Mouse (Mus musculus): Measurements from ENCODE around the gene Asnsd1. TPM values are rescaled to one million over a fixed set of nuclear protein-coding genes. Genes with fewer than 3 reads are reported as not detected.
"Not testable (repeated sequence)": the region's sequence is repeated elsewhere in the genome, so short reads cannot be mapped to it uniquely, and the experiment has no call there.

Gene Asnsd1
- 17.1 and 17.7 TPM in 2 replicates for polyA plus RNA-seq (2012; rRNA removed)

DNA sequence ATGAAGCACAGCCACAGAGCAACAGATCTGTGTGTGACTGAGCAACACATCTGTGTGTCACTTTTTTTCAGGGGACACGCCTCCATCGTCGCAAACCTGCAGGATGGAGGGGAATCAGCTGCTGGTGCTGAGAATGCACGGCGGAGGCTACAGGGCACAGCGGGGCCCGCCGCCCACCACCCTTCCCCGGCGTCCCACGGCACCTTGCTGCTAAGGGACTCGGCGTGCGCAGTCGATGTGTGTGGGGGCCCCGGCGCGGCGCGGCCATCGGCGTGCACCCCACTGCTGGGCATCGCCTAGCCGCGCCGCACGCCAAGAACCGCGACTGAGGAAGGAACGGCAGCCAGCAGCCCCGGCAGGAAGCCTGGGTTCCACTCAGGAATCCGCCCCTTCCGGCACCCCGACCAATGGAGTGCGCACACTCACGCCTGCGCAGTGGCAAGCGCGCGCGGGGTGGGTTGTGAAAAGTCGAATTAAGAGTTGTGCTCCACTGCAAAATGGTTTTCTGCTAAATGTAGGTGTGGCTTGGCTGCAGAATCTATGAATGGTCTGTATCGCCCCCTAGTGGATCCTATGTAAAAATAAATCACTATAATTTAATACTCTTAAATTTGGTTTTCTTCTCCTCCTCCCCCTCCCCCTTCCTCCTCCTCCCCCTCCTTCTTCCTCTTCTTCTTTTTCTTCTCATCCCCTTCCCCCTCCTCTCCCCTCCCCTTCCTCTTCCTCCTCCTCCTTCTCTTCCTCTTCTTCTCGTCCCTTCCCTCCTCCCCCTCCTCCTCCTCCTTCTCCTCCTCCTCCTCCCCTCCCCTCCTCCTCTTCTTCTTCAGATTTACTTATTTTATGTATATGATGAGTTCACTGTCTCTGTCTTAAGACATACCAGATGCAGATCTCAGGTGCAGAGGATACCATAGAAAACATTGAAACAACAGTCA is at the start of gene Asnsd1, which contains the start of the genes Asdurf and Gm28551:
TSS of gene Asnsd1 (minus strand) at position 426 of the 935 bp plus-strand sequence.
TSS of gene Asdurf (minus strand) at position 293 of the 935 bp plus-strand sequence.
TSS of gene Gm28551 (minus strand) at position 341 of the 935 bp plus-strand sequence.
- peak; percentile 96 to 97 for DNase-seq
- TF ChIP-seq CTCF (IDR thresholded peaks at IDR 0.05; ENCODE audit: borderline replicate concordance, insufficient read depth, low read depth, low read length) (peak; percentile 17; the same call in 1 of the 2 replicates), POLR2A (IDR thresholded peaks at IDR 0.05; ENCODE audit: borderline replicate concordance, insufficient read depth, low read length) (peak; percentile 87)
- Histone ChIP-seq H3K4me1 (ENCODE audit: control insufficient read depth, insufficient read depth, low read length) (peaks cover 5% of the 10 kb centered on the region; the same call in 1 of the 2 replicates), H3K27me3 (ENCODE audit: control insufficient read depth, insufficient read depth, low read length) (no peaks in the 10 kb centered on the region), H3K4me3 (replicated peaks; ENCODE audit: insufficient read depth, low read depth, low read length) (peak within 1 kb of the TSS; percentile 74), H3K27ac (ENCODE audit: insufficient read depth, low read length) (peak within 1 kb of the TSS; percentile 72)
- under 1% methylated on average over 43 of the region's 44 CpGs for WGBS

DNA sequence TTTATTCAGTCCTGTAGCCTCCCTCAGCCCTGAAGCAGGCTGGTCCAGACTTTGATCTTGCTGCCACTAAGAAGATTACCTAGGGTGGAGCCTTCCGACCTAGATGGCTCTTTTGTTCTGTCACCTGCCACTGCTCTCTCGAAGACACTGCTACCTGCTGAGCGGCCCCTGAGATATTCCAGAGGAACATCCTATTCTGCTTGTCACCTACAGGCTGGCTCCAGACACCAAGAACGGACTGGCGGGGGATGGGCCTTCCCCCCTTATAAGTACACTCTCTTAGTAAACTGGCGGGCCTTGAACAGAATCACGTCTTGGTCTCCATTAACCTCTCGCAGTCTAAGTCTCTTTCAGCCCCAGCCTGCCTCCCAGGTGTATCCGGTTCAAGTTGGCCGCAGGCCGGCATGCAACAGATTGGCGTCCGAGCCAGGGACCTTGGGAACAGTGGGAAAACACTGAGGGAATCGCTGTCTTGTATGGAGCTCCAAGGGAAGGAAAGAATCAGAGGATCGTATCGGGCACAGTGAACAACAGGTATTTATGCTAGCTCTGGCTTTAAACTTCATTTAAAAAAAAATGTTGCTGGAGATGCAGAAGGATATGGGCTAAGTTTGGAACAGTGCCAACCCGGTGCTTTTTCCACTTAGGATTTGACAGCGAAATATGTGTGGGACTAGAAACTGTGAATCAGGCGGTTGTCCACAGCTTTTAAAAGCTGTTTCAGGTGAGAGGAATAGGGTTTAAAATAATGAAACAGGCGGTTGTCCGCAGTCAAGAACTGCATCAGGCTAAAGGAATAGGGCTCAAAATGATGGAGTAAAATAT is 41.6 kb upstream of the Asnsd1 start:
- not testable (repeated sequence) for H3K27ac ChIP-seq (ENCODE audit: insufficient read depth, low read length); H3K27me3 ChIP-seq (ENCODE audit: control insufficient read depth, insufficient read depth, low read length); H3K4me3 ChIP-seq (replicated peaks; ENCODE audit: insufficient read depth, low read depth, low read length); H3K4me1 ChIP-seq (ENCODE audit: control insufficient read depth, insufficient read depth, low read length)
- WGBS = 19% methylated on average over 21 of the region's 21 CpGs
- DNase-seq = peak; percentile 16 to 28

- no peak for TF ChIP-seq CTCF (IDR thresholded peaks at IDR 0.05; ENCODE audit: borderline replicate concordance, insufficient read depth, low read depth, low read length)
- TF ChIP-seq POLR2A (IDR thresholded peaks at IDR 0.05; ENCODE audit: borderline replicate concordance, insufficient read depth, low read length) = no peak
Measured at GRCm38 (mm10) chr1:53388762-53389161, 36.2 kb upstream of the Asnsd1 start.

GRCm38 (mm10) chr1:53384085-53384688 is 31.6 kb upstream of the Asnsd1 start:
- no peak overlapping the region for H3K4me3 ChIP-seq (replicated peaks; ENCODE audit: insufficient read depth, low read depth, low read length)
- 74% methylated on average over 6 of the region's 6 CpGs for WGBS
- TF ChIP-seq CTCF (IDR thresholded peaks at IDR 0.05; ENCODE audit: borderline replicate concordance, insufficient read depth, low read depth, low read length) = no peak
- TF ChIP-seq POLR2A (IDR thresholded peaks at IDR 0.05; ENCODE audit: borderline replicate concordance, insufficient read depth, low read length) = no peak
- H3K27me3 ChIP-seq (ENCODE audit: control insufficient read depth, insufficient read depth, low read length) = no peaks in the 10 kb centered on the region
- H3K4me1 ChIP-seq (ENCODE audit: control insufficient read depth, insufficient read depth, low read length) = no peaks in the 10 kb centered on the region
- H3K27ac ChIP-seq (ENCODE audit: insufficient read depth, low read length) = no peak overlapping the region
- no peak for DNase-seq

More at GRCm38 (mm10) chr1:53388762-53389161, 36.2 kb upstream of the Asnsd1 start:
- Histone ChIP-seq H3K27me3 (ENCODE audit: control insufficient read depth, insufficient read depth, low read length) (no peaks in the 10 kb centered on the region), H3K4me3 (replicated peaks; ENCODE audit: insufficient read depth, low read depth, low read length) (no peak overlapping the region), H3K27ac (ENCODE audit: insufficient read depth, low read length) (no peak overlapping the region), H3K4me1 (ENCODE audit: control insufficient read depth, insufficient read depth, low read length) (no peaks in the 10 kb centered on the region)
- WGBS = 53% methylated on average over 14 of the region's 14 CpGs
- no peak for DNase-seq

DNA sequence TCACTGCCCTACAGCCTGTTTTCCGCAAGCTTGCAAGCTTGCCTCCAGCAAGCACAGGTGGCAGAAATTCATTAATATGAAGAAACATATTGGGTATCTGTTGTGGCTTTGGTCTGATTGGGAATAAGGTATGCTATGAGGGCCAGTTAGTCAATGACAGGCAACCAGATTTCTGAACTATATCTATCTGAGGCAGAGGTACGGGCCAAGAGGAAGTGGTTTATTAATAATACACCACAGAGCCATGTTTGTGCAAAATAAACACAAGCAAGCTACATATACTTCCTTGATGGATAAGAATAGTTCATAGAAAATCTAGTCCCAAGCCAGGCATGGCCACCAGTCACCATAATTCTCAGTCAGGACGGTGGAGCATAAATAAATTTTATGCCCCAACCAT is 25.2 kb upstream of the Asnsd1 start:
- Histone ChIP-seq H3K27me3 (ENCODE audit: control insufficient read depth, insufficient read depth, low read length) (no peaks in the 10 kb centered on the region), H3K4me3 (replicated peaks; ENCODE audit: insufficient read depth, low read depth, low read length) (no peak overlapping the region), H3K4me1 (ENCODE audit: control insufficient read depth, insufficient read depth, low read length) (no peaks in the 10 kb centered on the region), H3K27ac (ENCODE audit: insufficient read depth, low read length) (no peak overlapping the region)
- WGBS = 69% methylated on average over 3 of the region's 3 CpGs
- no peak for DNase-seq
- TF ChIP-seq CTCF (IDR thresholded peaks at IDR 0.05; ENCODE audit: borderline replicate concordance, insufficient read depth, low read depth, low read length) (no peak), POLR2A (IDR thresholded peaks at IDR 0.05; ENCODE audit: borderline replicate concordance, insufficient read depth, low read length) (no peak)

DNA sequence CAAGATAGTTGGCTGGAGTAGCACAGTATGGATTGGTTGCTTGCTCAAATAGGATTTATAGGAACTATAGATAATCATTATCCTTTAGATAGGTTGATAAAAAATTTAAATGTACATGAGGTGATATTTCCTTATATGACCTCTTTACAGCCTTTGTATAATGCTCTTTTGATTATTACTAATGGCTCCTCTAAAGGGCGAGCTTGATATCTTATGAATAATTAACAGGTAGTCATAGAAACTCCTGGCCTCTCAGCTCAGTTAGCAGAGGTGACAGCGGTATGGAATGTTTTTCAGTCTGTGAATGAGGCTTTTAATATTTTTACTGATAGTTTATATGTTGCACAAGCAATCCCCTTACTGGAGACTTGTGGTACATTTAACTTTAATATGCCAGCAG is 23.4 kb upstream of the Asnsd1 start:
- not testable (repeated sequence) for H3K4me3 ChIP-seq (replicated peaks; ENCODE audit: insufficient read depth, low read depth, low read length); H3K4me1 ChIP-seq (ENCODE audit: control insufficient read depth, insufficient read depth, low read length); H3K27me3 ChIP-seq (ENCODE audit: control insufficient read depth, insufficient read depth, low read length); H3K27ac ChIP-seq (ENCODE audit: insufficient read depth, low read length); DNase-seq
- 83% methylated on average over 2 of the region's 2 CpGs for whole genome bisulfite sequencing

- Histone ChIP-seq H3K4me3 (replicated peaks; ENCODE audit: insufficient read depth, low read depth, low read length) (no peak overlapping the region), H3K27me3 (ENCODE audit: control insufficient read depth, insufficient read depth, low read length) (no peaks in the 10 kb centered on the region), H3K27ac (ENCODE audit: insufficient read depth, low read length) (no peak overlapping the region), H3K4me1 (ENCODE audit: control insufficient read depth, insufficient read depth, low read length) (no peaks in the 10 kb centered on the region)
- no peak for DNase-seq
- TF ChIP-seq POLR2A (IDR thresholded peaks at IDR 0.05; ENCODE audit: borderline replicate concordance, insufficient read depth, low read length) (no peak), CTCF (IDR thresholded peaks at IDR 0.05; ENCODE audit: borderline replicate concordance, insufficient read depth, low read depth, low read length) (no peak)
Measured at GRCm38 (mm10) chr1:53358988-53359387, 6.4 kb upstream of the Asnsd1 start.

Data from cerebellum, adult 2 months (tissue).